Mouse (Mus musculus): ENCODE results near the gene Atg4d.
"Not testable (repeated sequence)": the region's sequence is repeated elsewhere in the genome, so short reads cannot be mapped to it uniquely, and the experiment has no call there.

Gene Atg4d

GRCm38 (mm10) chr9:21265000-21265561, at the start of gene Atg4d:
Atg4d (plus strand) TSS chr9:21265293.
- in situ Hi-C loops (cut with MboI, MseI): no loop called here

- in situ Hi-C loops (cut with MboI, MseI): no loop called here
Observed at GRCm38 (mm10) chr9:21216050-21216841, 48.8 kb upstream of the Atg4d start.

GRCm38 (mm10) chr9:21219820-21220219, 45.3 kb upstream of the Atg4d start:
- in situ Hi-C loops (cut with MboI, MseI): no loop called here

GRCm38 (mm10) chr9:21220490-21221382, 44.4 kb upstream of the Atg4d start:
- in situ Hi-C loops (cut with MboI, MseI): no loop called here

GRCm38 (mm10) chr9:21221383-21221929, 43.6 kb upstream of the Atg4d start:
- in situ Hi-C loops (cut with MboI, MseI): no loop called here

GRCm38 (mm10) chr9:21223490-21223889, 41.6 kb upstream of the Atg4d start:
- in situ Hi-C loops (cut with MboI, MseI): not testable (repeated sequence)

- in situ Hi-C loops (cut with MboI, MseI): no loop called here
Observed at GRCm38 (mm10) chr9:21223906-21224305, 41.2 kb upstream of the Atg4d start.

GRCm38 (mm10) chr9:21224576-21225414, 40.3 kb upstream of the Atg4d start:
- in situ Hi-C loops (cut with MboI, MseI): no loop called here

- in situ Hi-C loops (cut with MboI, MseI): no loop called here
Observed at GRCm38 (mm10) chr9:21225415-21225758, 39.7 kb upstream of the Atg4d start.

- in situ Hi-C loops (cut with MboI, MseI): no loop called here
Observed at GRCm38 (mm10) chr9:21227342-21227741, 37.8 kb upstream of the Atg4d start.

- in situ Hi-C loops (cut with MboI, MseI): loop anchor here (5.0 kb wide), 1 partner anchor 56 kb away; the partner anchor contains the start of gene Kri1
Observed at GRCm38 (mm10) chr9:21231551-21231950, 33.5 kb upstream of the Atg4d start.

- in situ Hi-C loops (cut with MboI, MseI): loop anchor here (5.0 kb wide), 1 partner anchor 54 kb away; the partner anchor contains the start of gene Kri1
Observed at GRCm38 (mm10) chr9:21232867-21233266, 32.2 kb upstream of the Atg4d start.

GRCm38 (mm10) chr9:21233366-21233765, 31.7 kb upstream of the Atg4d start:
- in situ Hi-C loops (cut with MboI, MseI): loop anchor here (5.0 kb wide), 1 partner anchor 54 kb away; the partner anchor contains the start of gene Kri1

GRCm38 (mm10) chr9:21233805-21234204, 31.3 kb upstream of the Atg4d start:
- in situ Hi-C loops (cut with MboI, MseI): loop anchor here (5.0 kb wide), 1 partner anchor 53 kb away; the partner anchor contains the start of gene Kri1

GRCm38 (mm10) chr9:21235341-21235740, 29.8 kb upstream of the Atg4d start:
- in situ Hi-C loops (cut with MboI, MseI): no loop called here

GRCm38 (mm10) chr9:21236991-21237367, 28.1 kb upstream of the Atg4d start:
- in situ Hi-C loops (cut with MboI, MseI): no loop called here

GRCm38 (mm10) chr9:21237368-21238003, 27.6 kb upstream of the Atg4d start:
- in situ Hi-C loops (cut with MboI, MseI): no loop called here

GRCm38 (mm10) chr9:21238004-21238732, 26.9 kb upstream of the Atg4d start:
- in situ Hi-C loops (cut with MboI, MseI): no loop called here

- in situ Hi-C loops (cut with MboI, MseI): no loop called here
Observed at GRCm38 (mm10) chr9:21238733-21239464, 26.2 kb upstream of the Atg4d start, which contains the start of gene Keap1. Keap1 (minus strand) TSS chr9:21239361.

All from T-helper 2 cell (primary cell).